Mouse (Mus musculus) embryonic fibroblast, embryonic 13.5 days (primary cell): ENCODE results near the gene Npas3. TPM values are rescaled to one million over a fixed set of nuclear protein-coding genes. Genes with fewer than 3 reads are reported as not detected.

Source experiments
- H3K27ac ChIP-seq: 2 replicates; pipeline ENCODE4 v1.5.1; 2012; ENCODE audit warnings: low read length, control low read depth, inconsistent platforms; ENCODE audit not compliant: insufficient read depth
- H3K4me1 ChIP-seq: 2 replicates; pipeline ENCODE4 v1.6.1; 2011; ENCODE audit warnings: low read length; ENCODE audit not compliant: control insufficient read depth, insufficient read depth
- H3K4me3 ChIP-seq: 2 replicates; pipeline ENCODE4 v1.5.1; 2011; ENCODE audit warnings: mild to moderate bottlenecking, control low read depth, low read length; ENCODE audit not compliant: insufficient read depth
- CTCF ChIP-seq: IDR thresholded peaks from 2 replicates; pipeline ENCODE4 v1.5.1; 2011; ENCODE audit warnings: mild to moderate bottlenecking, control low read depth, low read length, moderate library complexity, borderline replicate concordance; ENCODE audit not compliant: insufficient read depth
- POLR2A ChIP-seq: IDR thresholded peaks from 2 replicates; pipeline ENCODE4 v1.6.1; 2011; ENCODE audit warnings: low read depth, mild to moderate bottlenecking, control low read depth, low read length, moderate library complexity
- polyA plus RNA-seq: library from polyadenylated mRNA; stranded (reverse); fragments of >200 nt; gene quantifications from 2 replicates; pipeline ENCODE4 v1.2.4, GENCODE M21; 2011; ENCODE audit warnings: low read depth; ENCODE audit not compliant: missing spikeins, insufficient read length

Gene Npas3
- polyA plus RNA-seq, 1 experiment = 6.6 TPM

- no peak overlapping the region for H3K27ac ChIP-seq
- TF ChIP-seq POLR2A = no peak
- no peak overlapping the region for H3K4me3 ChIP-seq
- peaks cover 2% of the 10 kb centered on the region; the same call in 1 of the 2 replicates for H3K4me1 ChIP-seq
Measured at GRCm38 (mm10) chr12:53529345-53529744, 280.9 kb downstream of the Npas3 start.

GRCm38 (mm10) chr12:53536816-53537215 is 288.3 kb downstream of the Npas3 start:
- H3K27ac ChIP-seq = no peak overlapping the region
- H3K4me1 ChIP-seq = no peaks in the 10 kb centered on the region
- no peak overlapping the region for H3K4me3 ChIP-seq
- no peak for TF ChIP-seq CTCF
- no peak for TF ChIP-seq POLR2A

DNA sequence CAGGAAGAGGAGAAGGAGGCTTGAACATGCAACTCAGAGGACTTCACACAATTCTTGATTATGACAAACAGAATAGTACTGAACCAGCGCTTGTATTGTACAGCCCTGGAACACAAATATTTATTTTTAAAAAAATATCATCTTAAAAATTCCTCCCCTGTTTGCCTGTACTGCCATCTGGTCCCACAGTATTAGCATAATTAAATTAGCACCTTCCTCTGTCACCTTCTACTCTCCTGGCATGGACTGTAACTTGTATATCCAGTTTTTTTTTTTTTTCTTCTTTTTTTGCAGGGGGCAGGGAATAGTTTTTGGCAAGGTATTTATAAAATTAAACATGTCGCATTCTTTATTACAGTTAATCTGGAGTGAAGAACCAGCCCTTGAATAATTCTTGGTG is 307.9 kb downstream of the Npas3 start:
- Histone ChIP-seq H3K4me1 (no peaks in the 10 kb centered on the region), H3K4me3 (no peak overlapping the region), H3K27ac (no peak overlapping the region)
- TF ChIP-seq POLR2A = no peak
- no peak for TF ChIP-seq CTCF

DNA sequence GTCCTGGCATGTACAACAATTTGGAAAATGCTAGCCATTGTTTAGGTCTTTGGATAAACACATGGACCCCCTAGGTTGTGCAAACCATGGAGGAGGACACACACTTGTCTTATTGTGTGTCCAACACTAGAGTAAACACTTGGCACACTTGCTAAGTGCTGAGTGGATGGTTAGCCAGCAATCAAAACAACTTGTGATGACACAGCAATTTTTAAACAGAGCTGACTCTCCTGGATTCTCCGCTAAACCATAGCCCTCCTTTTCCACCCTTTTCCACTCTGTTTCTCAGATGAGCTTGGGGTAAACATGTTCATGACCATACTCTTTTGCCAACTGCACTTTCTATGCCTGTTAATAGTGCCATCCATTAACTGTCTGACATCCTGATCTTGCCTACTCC is 309.8 kb downstream of the Npas3 start:
- Histone ChIP-seq H3K27ac (no peak overlapping the region), H3K4me3 (no peak overlapping the region), H3K4me1 (no peaks in the 10 kb centered on the region)
- TF ChIP-seq POLR2A (no peak), CTCF (no peak)

- Histone ChIP-seq H3K4me1 (no peaks in the 10 kb centered on the region), H3K4me3 (no peak overlapping the region), H3K27ac (no peak overlapping the region)
- TF ChIP-seq CTCF (no peak), POLR2A (no peak)
Measured at GRCm38 (mm10) chr12:53566712-53567387, 318.4 kb downstream of the Npas3 start.

- H3K4me3 ChIP-seq = no peak overlapping the region
- no peak for TF ChIP-seq POLR2A
- no peak for TF ChIP-seq CTCF
- peaks cover 5% of the 10 kb centered on the region for H3K4me1 ChIP-seq
- H3K27ac ChIP-seq = peak overlapping the region; percentile 61; the same call in 1 of the 2 replicates
Measured at GRCm38 (mm10) chr12:53581181-53581580, 332.7 kb downstream of the Npas3 start.

DNA sequence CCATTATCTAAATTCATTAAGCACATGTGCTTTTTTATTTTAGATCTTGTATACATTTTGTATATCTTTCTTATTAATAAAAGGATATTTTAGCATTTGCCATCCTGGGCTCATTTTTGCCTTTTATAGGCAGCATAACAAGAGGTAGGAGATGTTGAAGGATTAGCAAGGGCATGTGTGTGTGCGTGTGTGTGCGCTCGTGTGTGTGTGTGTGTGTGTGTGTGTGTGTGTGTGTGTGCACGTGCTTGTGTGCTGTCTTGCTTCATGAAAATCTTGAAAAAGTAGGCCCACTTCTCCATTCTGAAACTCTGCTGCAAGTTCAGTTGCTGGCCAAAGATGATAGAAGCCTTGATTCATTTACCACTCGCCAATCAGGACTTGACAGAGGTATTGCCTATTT is 338.8 kb downstream of the Npas3 start:
- no peak overlapping the region for H3K27ac ChIP-seq
- H3K4me3 ChIP-seq = no peak overlapping the region
- peaks cover 5% of the 10 kb centered on the region; the same call in 1 of the 2 replicates for H3K4me1 ChIP-seq
- TF ChIP-seq CTCF (no peak), POLR2A (no peak)

GRCm38 (mm10) chr12:53587691-53588504 is 339.4 kb downstream of the Npas3 start:
- no peak overlapping the region for H3K27ac ChIP-seq
- no peak for TF ChIP-seq POLR2A
- no peak overlapping the region for H3K4me3 ChIP-seq

GRCm38 (mm10) chr12:53589446-53589961 is 341.0 kb downstream of the Npas3 start:
- H3K4me1 ChIP-seq = peaks cover 5% of the 10 kb centered on the region; the same call in 1 of the 2 replicates
- TF ChIP-seq CTCF (no peak), POLR2A (no peak)
- H3K27ac ChIP-seq = no peak overlapping the region
- H3K4me3 ChIP-seq = no peak overlapping the region

More at GRCm38 (mm10) chr12:53587691-53588504, 339.4 kb downstream of the Npas3 start:
- H3K4me1 ChIP-seq = peaks cover 5% of the 10 kb centered on the region; the same call in 1 of the 2 replicates

GRCm38 (mm10) chr12:53605661-53606060 is 357.2 kb downstream of the Npas3 start:
- TF ChIP-seq POLR2A = no peak
- TF ChIP-seq CTCF = no peak
- H3K27ac ChIP-seq = no peak overlapping the region
- H3K4me1 ChIP-seq = no peaks in the 10 kb centered on the region
- no peak overlapping the region for H3K4me3 ChIP-seq
